Mouse (Mus musculus): ENCODE results near the gene Arhgef19.

Gene Arhgef19

GRCm38 (mm10) chr4:141239388-141240125, at the start of gene Arhgef19:
Gene Arhgef19 (plus strand): TSS chr4:141239499.
- DNase-seq (ENCODE audit: low spot score), result no peak

GRCm38 (mm10) chr4:141191294-141191693, 48.0 kb upstream of the Arhgef19 start:
- DNase-seq (ENCODE audit: low spot score), result no peak

GRCm38 (mm10) chr4:141194553-141194952, 44.7 kb upstream of the Arhgef19 start:
- DNase-seq (ENCODE audit: low spot score), result no peak

GRCm38 (mm10) chr4:141196981-141197685, 42.2 kb upstream of the Arhgef19 start:
- no peak for DNase-seq (ENCODE audit: low spot score)

- no peak for DNase-seq (ENCODE audit: low spot score)
These were observed 41.6 kb upstream of the Arhgef19 start for GRCm38 (mm10) chr4:141197686-141198035.

DNA sequence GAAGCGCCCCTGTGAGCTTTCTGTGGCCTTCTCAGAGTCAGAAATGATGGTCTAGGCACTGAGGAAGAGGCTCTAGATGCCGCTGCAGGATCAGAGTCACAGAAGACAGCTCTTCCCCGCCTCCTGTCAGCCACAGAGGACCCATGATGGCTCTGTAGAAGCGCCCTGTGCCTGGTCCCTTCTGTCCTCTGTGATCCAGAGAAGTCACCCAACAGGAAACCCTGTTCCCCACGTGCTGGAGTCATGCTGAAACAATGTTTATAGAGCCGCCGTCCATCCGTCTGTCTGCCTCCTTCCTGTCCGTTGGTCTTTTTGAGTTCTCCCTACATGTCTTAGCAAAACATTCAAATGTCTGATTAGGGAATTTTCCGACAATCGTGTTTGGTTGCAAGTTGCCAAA, 38.4 kb upstream of the Arhgef19 start:
- no peak for DNase-seq (ENCODE audit: low spot score)

GRCm38 (mm10) chr4:141202192-141202591, 37.1 kb upstream of the Arhgef19 start:
- DNase-seq (ENCODE audit: low spot score), result no peak

- DNase-seq (ENCODE audit: low spot score), result no peak
These were observed 34.7 kb upstream of the Arhgef19 start for GRCm38 (mm10) chr4:141204580-141205061.

DNA sequence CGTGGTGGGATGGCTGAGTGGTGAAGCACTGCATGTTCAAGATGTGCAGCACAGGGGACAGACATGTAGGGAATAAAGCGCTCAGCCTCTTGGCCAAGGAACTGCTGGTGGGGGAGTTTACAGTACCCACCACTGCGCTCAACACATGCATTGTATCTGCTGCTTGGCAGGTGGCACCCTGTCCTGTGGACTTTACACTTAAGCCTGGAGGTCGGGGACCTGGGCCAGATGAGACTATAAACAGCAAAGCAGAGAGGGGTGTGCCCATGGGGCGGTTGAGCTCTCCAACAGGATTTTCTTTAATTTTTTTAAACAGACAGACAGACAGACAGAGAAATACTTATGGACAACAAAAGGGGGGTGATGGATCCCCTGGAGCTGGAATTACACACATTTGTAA, 32.2 kb upstream of the Arhgef19 start:
- no peak for DNase-seq (ENCODE audit: low spot score)

- no peak for DNase-seq (ENCODE audit: low spot score)
These were observed 28.6 kb upstream of the Arhgef19 start for GRCm38 (mm10) chr4:141210524-141211219.

- no peak for DNase-seq (ENCODE audit: low spot score)
These were observed 27.7 kb upstream of the Arhgef19 start for GRCm38 (mm10) chr4:141211646-141212045.

DNA sequence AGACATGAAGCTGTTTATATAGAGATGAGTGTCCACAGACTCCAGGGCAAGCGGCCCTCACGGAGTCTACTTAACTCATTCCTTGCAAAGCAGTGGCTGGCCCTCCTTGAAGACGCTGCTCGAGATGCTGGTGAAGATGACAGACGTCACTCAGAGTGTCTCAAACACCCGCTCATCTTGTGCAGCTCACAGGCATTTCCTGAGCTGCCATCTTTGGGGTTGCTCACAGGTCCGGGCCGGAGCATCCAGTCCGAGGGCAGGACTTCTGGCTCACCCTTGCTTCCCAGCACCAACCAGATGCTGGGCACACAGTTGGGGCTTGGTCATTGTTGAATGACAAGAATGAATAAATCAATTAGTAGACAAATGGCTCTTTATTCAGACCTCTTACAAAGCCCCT, 26.4 kb upstream of the Arhgef19 start:
- DNase-seq (ENCODE audit: low spot score), result no peak

GRCm38 (mm10) chr4:141213342-141213741, 26.0 kb upstream of the Arhgef19 start:
- no peak for DNase-seq (ENCODE audit: low spot score)

GRCm38 (mm10) chr4:141213770-141214336, 25.4 kb upstream of the Arhgef19 start, which contains the start of gene Rsg1:
Gene Rsg1 (plus strand): TSS chr4:141213956.
- DNase-seq (ENCODE audit: low spot score), result peak; percentile 94

DNA sequence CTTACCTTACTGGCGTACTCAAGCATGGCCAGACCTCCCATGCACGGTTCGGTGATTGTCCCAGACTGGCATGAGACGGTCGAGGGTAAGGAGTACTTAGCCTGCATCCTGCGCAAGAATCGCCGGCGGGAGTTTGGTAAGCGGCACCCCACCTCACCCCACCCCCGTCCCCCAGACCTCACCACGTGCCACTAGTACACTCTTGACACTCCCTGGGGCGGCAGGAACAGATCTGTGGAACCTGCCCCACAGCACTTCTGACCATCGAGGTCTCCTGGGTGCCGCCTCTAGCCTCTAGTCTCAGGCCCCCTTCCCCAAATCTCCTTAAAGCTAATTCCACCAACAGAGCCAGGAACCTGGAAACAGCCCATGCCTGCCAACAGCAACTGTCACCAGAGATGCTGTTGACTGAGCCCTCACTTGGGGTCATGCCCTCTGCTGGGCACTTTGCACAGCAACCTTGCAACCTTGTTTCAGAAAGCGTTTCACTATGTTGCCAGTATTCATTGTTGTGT, 24.9 kb upstream of the Arhgef19 start:
- no peak for DNase-seq (ENCODE audit: low spot score)

GRCm38 (mm10) chr4:141219583-141220213, 19.6 kb upstream of the Arhgef19 start:
- no peak for DNase-seq (ENCODE audit: low spot score)

GRCm38 (mm10) chr4:141221848-141222247, 17.5 kb upstream of the Arhgef19 start:
- no peak for DNase-seq (ENCODE audit: low spot score)

- DNase-seq (ENCODE audit: low spot score), result no peak
These were observed 16.5 kb upstream of the Arhgef19 start for GRCm38 (mm10) chr4:141222752-141223151.

- DNase-seq (ENCODE audit: low spot score), result no peak
These were observed 10.6 kb upstream of the Arhgef19 start for GRCm38 (mm10) chr4:141228687-141229086.

GRCm38 (mm10) chr4:141233196-141233595, 6.1 kb upstream of the Arhgef19 start:
- no peak for DNase-seq (ENCODE audit: low spot score)

GRCm38 (mm10) chr4:141235537-141236111, 3.7 kb upstream of the Arhgef19 start:
- no peak for DNase-seq (ENCODE audit: low spot score)
